Comparison of ENCODE assay signal across 29 mouse cellular contexts in the genomic region with DNA sequence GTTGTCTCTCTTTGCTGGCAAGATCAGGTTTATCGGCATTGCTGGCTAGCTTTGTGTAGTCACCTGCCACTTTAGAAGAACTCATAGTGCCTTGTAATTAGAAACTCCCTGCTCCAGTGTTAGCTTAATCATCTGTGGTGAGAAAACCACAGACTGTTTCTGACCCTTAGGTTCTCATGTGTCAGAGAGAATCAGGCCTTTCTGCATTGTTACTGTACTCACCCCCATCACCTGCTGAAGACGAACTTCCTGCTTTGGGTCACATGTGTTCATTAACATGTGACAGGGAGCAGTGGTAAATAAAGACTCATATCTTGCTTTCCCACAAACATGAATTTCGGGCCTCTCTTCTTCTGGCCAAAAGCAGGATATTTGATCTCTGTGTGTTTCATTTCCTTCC.
DNase-seq lines count a peak whose midpoint lies in the region; ATAC-seq and TF ChIP-seq lines count a peak whose summit lies in the region.
"Had no signal": no experiment of that assay in that cellular context is flagged by ENCODE, and none has a peak within 500 bp of the region (broad histone marks: within the 10 kb centered on the region; RNA-seq: fewer than 3 reads in every experiment).

No protein-coding gene starts in this region.

- no peak overlapping the region for H3K9ac ChIP-seq in embryonic facial prominence, embryonic 14.5 days (ENCODE audit: low read depth, low read length)
- H3K9ac ChIP-seq in lung, postnatal 0 days (replicated peaks; ENCODE audit: low read depth), result no peak overlapping the region
- H3K9ac ChIP-seq: embryonic facial prominence, embryonic 13.5 days; forebrain, embryonic 13.5 days; hindbrain, embryonic 13.5 days; intestine, embryonic 15.5 days had no signal

- TF ChIP-seq CTCF in lung, postnatal 0 days (IDR thresholded peaks at IDR 0.05), result no peak

- H3K9me3 ChIP-seq in embryonic facial prominence, embryonic 14.5 days (ENCODE audit: control insufficient read depth, low read length), result no peaks in the 10 kb centered on the region
- H3K9me3 ChIP-seq in embryonic facial prominence, embryonic 10.5 days, result no peaks in the 10 kb centered on the region
- no peaks in the 10 kb centered on the region for H3K9me3 ChIP-seq in lung, postnatal 0 days (ENCODE audit: low read length)
- H3K9me3 ChIP-seq: embryonic facial prominence, embryonic 13.5 days; forebrain, embryonic 10.5 days; forebrain, embryonic 13.5 days; heart, embryonic 10.5 days; hindbrain, embryonic 10.5 days; hindbrain, embryonic 13.5 days; intestine, embryonic 15.5 days had no signal

- H3K27me3 ChIP-seq in embryonic facial prominence, embryonic 14.5 days (replicated peaks; ENCODE audit: control insufficient read depth, insufficient read depth, low read length), result no peaks in the 10 kb centered on the region
- no peaks in the 10 kb centered on the region for H3K27me3 ChIP-seq in embryonic facial prominence, embryonic 10.5 days (replicated peaks; ENCODE audit: low read depth, poor library complexity, severe bottlenecking)
- H3K27me3 ChIP-seq in lung, postnatal 0 days (replicated peaks; ENCODE audit: insufficient read depth, low read length), result no peaks in the 10 kb centered on the region
- H3K27me3 ChIP-seq: embryonic facial prominence, embryonic 13.5 days; forebrain, embryonic 13.5 days; hindbrain, embryonic 13.5 days; intestine, embryonic 15.5 days had no signal

- H3K36me3 ChIP-seq in embryonic facial prominence, embryonic 14.5 days (ENCODE audit: control insufficient read depth, insufficient read depth, low read length), result no peaks in the 10 kb centered on the region
- H3K36me3 ChIP-seq in embryonic facial prominence, embryonic 10.5 days (replicated peaks), result no peaks in the 10 kb centered on the region
- H3K36me3 ChIP-seq in lung, postnatal 0 days (ENCODE audit: insufficient read depth, low read length), result no peaks in the 10 kb centered on the region
- H3K36me3 ChIP-seq: embryonic facial prominence, embryonic 13.5 days; forebrain, embryonic 10.5 days; heart, embryonic 10.5 days; hindbrain, embryonic 10.5 days; hindbrain, embryonic 13.5 days; intestine, embryonic 15.5 days had no signal

- H3K27ac ChIP-seq in embryonic facial prominence, embryonic 14.5 days (replicated peaks; ENCODE audit: low read depth, low read length), result no peak overlapping the region
- H3K27ac ChIP-seq in embryonic facial prominence, embryonic 10.5 days (replicated peaks), result no peak overlapping the region
- no peak overlapping the region for H3K27ac ChIP-seq in lung, postnatal 0 days (ENCODE audit: low read length)
- H3K27ac ChIP-seq in brown adipose tissue, adult 24 weeks (replicated peaks; ENCODE audit: low read depth, low read length), result peak overlapping the region; percentile 60
- H3K27ac ChIP-seq: embryonic facial prominence, embryonic 13.5 days; forebrain, embryonic 10.5 days; forebrain, embryonic 13.5 days; gastrocnemius, adult 2 months; heart, embryonic 10.5 days; hindbrain, embryonic 10.5 days; hindbrain, embryonic 13.5 days; intestine, embryonic 15.5 days had no signal

- WGBS in embryonic facial prominence, embryonic 14.5 days, result 69% methylated on average over 3 of the region's 3 CpGs
- 78% methylated on average over 3 of the region's 3 CpGs for WGBS in embryonic facial prominence, embryonic 10.5 days
- 59% methylated on average over 3 of the region's 3 CpGs for WGBS in lung, postnatal 0 days

- no peaks in the 10 kb centered on the region for H3K4me1 ChIP-seq in embryonic facial prominence, embryonic 14.5 days (ENCODE audit: control insufficient read depth, insufficient read depth, low read length)
- H3K4me1 ChIP-seq in embryonic facial prominence, embryonic 10.5 days, result no peaks in the 10 kb centered on the region
- no peaks in the 10 kb centered on the region for H3K4me1 ChIP-seq in lung, postnatal 0 days (ENCODE audit: insufficient read depth, low read depth, low read length)
- H3K4me1 ChIP-seq in brown adipose tissue, adult 24 weeks (ENCODE audit: control insufficient read depth, insufficient read depth, insufficient read length, low read length), result no peaks in the 10 kb centered on the region
- H3K4me1 ChIP-seq: embryonic facial prominence, embryonic 13.5 days; forebrain, embryonic 10.5 days; forebrain, embryonic 13.5 days; heart, embryonic 10.5 days; hindbrain, embryonic 10.5 days; hindbrain, embryonic 13.5 days; intestine, embryonic 15.5 days had no signal

- TF ChIP-seq EP300 in lung, postnatal 0 days (IDR thresholded peaks at IDR 0.05), result no peak

- no peak overlapping the region for H3K4me3 ChIP-seq in embryonic facial prominence, embryonic 14.5 days (ENCODE audit: low read depth, low read length)
- no peak overlapping the region for H3K4me3 ChIP-seq in embryonic facial prominence, embryonic 10.5 days
- H3K4me3 ChIP-seq in lung, postnatal 0 days (ENCODE audit: low read depth, low read length), result no peak overlapping the region
- H3K4me3 ChIP-seq in brown adipose tissue, adult 24 weeks (ENCODE audit: insufficient read depth, low read depth, low read length), result no peak overlapping the region
- H3K4me3 ChIP-seq: embryonic facial prominence, embryonic 13.5 days; forebrain, embryonic 10.5 days; forebrain, embryonic 13.5 days; gastrocnemius, adult 2 months; heart, embryonic 10.5 days; hindbrain, embryonic 10.5 days; hindbrain, embryonic 13.5 days; intestine, embryonic 15.5 days had no signal

- H3K4me2 ChIP-seq in embryonic facial prominence, embryonic 14.5 days (ENCODE audit: low read depth, low read length), result no peak overlapping the region
- no peak overlapping the region for H3K4me2 ChIP-seq in lung, postnatal 0 days (replicated peaks; ENCODE audit: low read depth, low read length)
- H3K4me2 ChIP-seq: embryonic facial prominence, embryonic 13.5 days; forebrain, embryonic 13.5 days; hindbrain, embryonic 13.5 days; intestine, embryonic 15.5 days had no signal

- peak; percentile 70; the same call in 1 of the 2 replicates for ATAC-seq in embryonic facial prominence, embryonic 14.5 days (ENCODE audit: low read depth)
- peak; percentile 32 for ATAC-seq in lung, postnatal 0 days
- ATAC-seq in megakaryocyte, adult 5-6 weeks (ENCODE audit: poor library complexity, severe bottlenecking), result no peak
- ATAC-seq: activated CD4-positive, CD25-positive, alpha-beta regulatory T cell, adult 4 months; CD4-positive, CD25-positive, alpha-beta regulatory T cell, adult 4 months; forebrain, embryonic 13.5 days; forebrain, embryonic 16.5 days; hindbrain, embryonic 16.5 days; intestine, embryonic 15.5 days had no signal

- DNase-seq in embryonic facial prominence, embryonic 14.5 days (ENCODE audit: low spot score), result peak; percentile 15
- no peak for DNase-seq in embryonic facial prominence, embryonic 10.5 days (ENCODE audit: low spot score)
- peak; percentile 15 for DNase-seq in lung, postnatal 0 days (ENCODE audit: low spot score)
- DNase-seq in lung, postnatal 4 days, result no peak
- DNase-seq in 416B (ENCODE audit: low read depth), result peak; percentile 64
- no peak for DNase-seq in testis, postnatal 14 days (ENCODE audit: low spot score)
- DNase-seq: adrenal gland, adult 8-10 months; adrenal gland, postnatal 25 days; B cell, adult 2 months; cerebellum, adult 11 months; cerebellum, adult 2 months; cerebellum, adult 9-11 months; cerebellum, postnatal 25 days; gastrocnemius, adult 2 months; gastrocnemius, postnatal 14 days; heart, postnatal 36 days had no signal

Comparison
In these comparisons a context has a peak if more than half of its experiments do, and no peak if none do; other contexts are left out.
1. DNase-seq: peak in embryonic facial prominence, embryonic 14.5 days (single experiment), lung, postnatal 0 days (single experiment) and 416B (single experiment); none in embryonic facial prominence, embryonic 10.5 days (single experiment), lung, postnatal 4 days (0 of 2) and testis, postnatal 14 days (single experiment).